Mouse (Mus musculus) bone marrow macrophage, adult 2 months (primary cell): ENCODE results near the gene Mrps34.

Experiments
- CTCF ChIP-seq: IDR thresholded peaks from 2 replicates; pipeline ENCODE4 v1.5.1; 2012; ENCODE audit warnings: low read depth, mild to moderate bottlenecking, low read length, moderate library complexity
- POLR2A ChIP-seq: IDR thresholded peaks from 2 replicates; pipeline ENCODE4 v1.6.1; 2012; ENCODE audit warnings: mild to moderate bottlenecking, low read depth, low read length, borderline replicate concordance

GRCm38 (mm10) chr17:24877336-24878116, 17.4 kb upstream of the Mrps34 start:
- TF ChIP-seq CTCF = no peak
- TF ChIP-seq POLR2A = no peak
